Mouse (Mus musculus) adrenal gland, postnatal 14 days (tissue): ENCODE results near the gene Rarres2. TPM values are rescaled to one million over a fixed set of nuclear protein-coding genes. Genes with fewer than 3 reads are reported as not detected.
"Not testable (repeated sequence)": the region's sequence is repeated elsewhere in the genome, so short reads cannot be mapped to it uniquely, and the experiment has no call there.

Experiments
- DNase-seq: peaks from one replicate; pipeline ENCODE4 v3.0.0; 2021; ENCODE audit warnings: mixed read lengths
- total RNA-seq: library from RNA; stranded (reverse); gene quantifications from 2 replicates; pipeline ENCODE4 v1.2.3, GENCODE M21; 2021

The Rarres2 gene
- total RNA-seq, 1 experiment from 2014 or later, result 241 TPM

- DNase-seq, result peak; percentile 90
These were observed 30.8 kb downstream of the Rarres2 start for GRCm38 (mm10) chr6:48541560-48542450.

- DNase-seq, result no peak
These were observed 31.9 kb downstream of the Rarres2 start for GRCm38 (mm10) chr6:48540721-48541120.

- DNase-seq, result no peak
These were observed 32.7 kb downstream of the Rarres2 start for GRCm38 (mm10) chr6:48539860-48540259.

GRCm38 (mm10) chr6:48538841-48539737 is 33.5 kb downstream of the Rarres2 start:
- peak; percentile 92 for DNase-seq

DNA sequence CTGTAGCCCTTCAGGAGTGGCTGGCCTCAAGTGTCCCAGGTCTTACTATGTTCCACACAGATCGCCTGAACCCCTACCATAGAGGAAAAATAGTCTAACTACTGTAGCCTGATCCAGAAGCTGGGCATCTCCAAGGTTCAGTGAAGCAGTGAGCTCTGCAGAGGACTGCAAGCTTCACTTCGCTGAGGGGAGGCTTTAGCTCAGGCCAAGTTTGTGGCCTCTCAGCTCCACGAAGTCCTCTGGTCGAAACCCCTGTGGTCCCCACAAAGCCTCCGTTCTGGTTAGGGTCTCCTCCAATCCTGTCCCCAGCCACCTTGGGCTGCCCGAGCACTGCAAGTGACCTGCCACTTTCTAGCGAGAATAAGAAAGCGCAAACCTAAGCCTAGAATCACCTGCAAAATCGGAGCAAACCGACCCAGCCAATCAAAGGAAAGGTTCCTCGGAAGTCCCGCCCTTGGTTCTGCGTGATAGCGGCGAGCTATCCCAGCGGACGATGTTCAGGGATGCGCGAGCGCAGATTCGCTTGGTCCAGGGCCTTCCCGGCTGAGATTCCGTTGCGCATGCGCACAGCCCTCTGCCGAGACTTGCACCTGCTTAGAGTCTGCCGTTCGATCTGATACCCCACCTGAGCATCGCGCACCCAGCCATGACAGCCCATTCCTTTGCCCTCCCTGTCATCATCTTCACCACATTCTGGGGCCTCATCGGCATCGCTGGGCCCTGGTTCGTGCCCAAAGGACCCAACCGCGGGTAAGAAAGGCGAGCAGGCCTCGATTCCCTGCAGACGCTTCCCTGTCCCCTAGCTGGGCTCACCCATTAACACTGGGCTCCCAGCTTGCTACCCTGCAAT is 35.3 kb downstream of the Rarres2 start, which contains the start of gene Atp6v0e2:
Atp6v0e2 (plus strand) TSS at position 511 of the 850 bp plus-strand sequence.
- peak; percentile 91 for DNase-seq

DNA sequence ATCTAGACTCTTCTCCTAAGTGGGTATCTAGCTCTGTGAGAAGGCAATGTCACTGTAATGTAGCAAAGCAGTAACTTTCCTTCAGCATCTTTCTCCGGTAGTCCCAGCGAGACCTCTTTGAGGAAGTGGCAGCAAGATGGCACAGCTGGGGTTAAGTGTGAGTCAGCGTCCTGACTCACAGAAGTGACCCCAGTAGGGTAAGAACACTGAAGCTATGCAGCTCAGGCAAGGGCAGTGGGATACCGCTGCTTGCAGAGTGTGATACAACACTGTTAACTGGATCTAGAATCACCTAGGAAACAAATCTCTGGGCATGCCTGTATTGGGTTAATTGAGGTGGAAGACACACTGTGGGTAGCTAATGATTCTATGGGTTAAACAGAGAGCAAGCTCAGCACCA is 36.5 kb downstream of the Rarres2 start:
- no peak for DNase-seq

GRCm38 (mm10) chr6:48534913-48535312 is 37.7 kb downstream of the Rarres2 start:
- DNase-seq, result peak; percentile 35

- DNase-seq, result no peak
These were observed 39.1 kb downstream of the Rarres2 start for GRCm38 (mm10) chr6:48533475-48533874.

DNA sequence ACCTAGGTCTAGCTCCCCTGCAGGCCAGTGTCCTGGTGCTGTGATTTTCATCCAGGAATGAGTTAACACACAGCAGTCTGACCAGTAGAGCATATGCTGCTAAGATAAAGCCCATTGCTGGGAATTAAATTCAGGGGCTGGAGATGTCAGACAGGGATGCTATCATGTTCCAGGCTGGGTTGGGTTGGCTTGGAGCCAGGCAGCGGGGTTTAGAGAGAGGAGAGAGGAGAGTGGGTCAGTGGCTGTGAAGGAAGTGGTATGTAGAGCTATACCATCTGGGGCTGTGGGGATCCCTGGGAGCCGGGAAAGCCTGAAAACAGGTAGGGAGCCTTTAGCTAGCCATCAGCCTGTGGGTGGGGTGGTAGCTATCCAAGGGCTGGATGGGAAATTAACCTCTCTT is 41.7 kb downstream of the Rarres2 start:
- DNase-seq, result peak; percentile 12

DNA sequence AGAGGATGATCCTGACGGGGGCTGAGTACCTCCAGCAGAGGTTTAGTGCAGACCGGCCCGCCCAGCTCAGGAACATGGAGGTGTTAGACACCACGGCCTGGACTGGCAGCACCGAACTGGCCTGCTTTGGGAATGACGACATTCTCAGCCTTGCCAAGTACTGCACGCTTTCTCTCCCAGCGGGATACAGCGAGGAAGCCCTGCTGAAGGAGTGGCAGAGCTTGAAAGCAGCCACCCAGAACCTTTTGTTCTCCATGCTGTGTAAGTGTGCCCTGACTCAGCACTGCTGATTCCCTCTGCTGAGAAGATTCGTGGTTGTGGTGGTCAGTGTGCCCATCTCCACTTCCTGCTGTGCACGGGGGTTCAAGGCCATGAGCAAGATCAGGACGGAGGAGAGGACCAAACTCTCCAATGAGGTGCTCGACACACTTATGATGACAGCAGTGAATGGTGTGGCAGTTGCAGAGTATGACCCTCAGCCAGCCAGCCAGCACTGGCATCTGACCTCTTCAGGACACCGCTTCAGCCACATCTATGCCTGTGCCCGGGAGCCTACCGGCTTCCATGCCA is 42.6 kb downstream of the Rarres2 start:
- DNase-seq, result peak; percentile 42

DNA sequence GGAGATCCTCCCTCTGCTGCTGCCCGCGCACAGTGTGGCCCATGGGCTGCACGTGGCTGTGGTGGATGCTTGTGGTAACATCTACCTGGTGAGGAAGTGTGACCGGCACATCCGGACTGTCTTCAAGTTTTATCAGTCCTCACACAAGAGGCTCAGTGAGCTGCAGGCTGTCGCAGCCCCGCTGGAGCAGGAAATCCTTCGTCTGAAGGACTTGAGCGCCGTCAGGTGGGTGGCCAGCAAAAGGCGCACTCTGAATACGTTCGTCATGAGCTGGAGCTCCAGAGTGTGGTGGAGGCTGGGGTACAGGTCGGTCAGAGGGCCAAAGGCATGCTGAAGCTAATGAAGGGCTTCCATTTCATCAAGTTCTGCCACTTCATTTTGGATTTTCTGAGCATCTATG is 43.3 kb downstream of the Rarres2 start:
- no peak for DNase-seq

GRCm38 (mm10) chr6:48527901-48528300 is 44.7 kb downstream of the Rarres2 start:
- DNase-seq, result peak; percentile 9

DNA sequence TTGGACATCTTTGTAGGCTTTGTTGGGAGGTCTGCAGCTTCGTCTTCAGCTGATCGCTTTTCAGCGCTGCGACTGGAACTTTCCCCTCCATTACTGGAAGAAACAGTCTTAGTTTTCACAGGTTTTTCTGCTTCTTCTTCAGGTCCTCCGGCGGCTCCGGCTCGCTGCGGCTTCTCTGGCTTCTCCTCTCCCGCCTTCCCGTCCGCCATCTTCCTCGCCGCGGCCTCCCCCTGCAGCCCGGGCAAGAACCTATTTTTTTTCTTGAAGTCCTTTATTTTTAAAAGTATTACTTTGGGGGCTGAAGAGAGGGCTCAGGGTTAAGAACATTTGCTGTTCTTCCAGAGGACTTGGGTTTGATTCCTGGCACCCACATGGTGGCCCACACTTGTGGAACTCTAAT is 47.7 kb downstream of the Rarres2 start:
- DNase-seq, result not testable (repeated sequence)

Other genes starting within 250 kb of the Rarres2 start
- 26.3 and 30.5 TPM in 2 replicates for gene Krba1, start 177.2 kb downstream of the Rarres2 start, total RNA-seq
- 41.5 and 42.1 TPM in 2 replicates for gene Zfp467, start 127.0 kb downstream of the Rarres2 start, total RNA-seq
- gene Sspo, start 124.6 kb downstream of the Rarres2 start, total RNA-seq, result 2.6 TPM in 2 replicates
- 41.8 and 45.7 TPM in 2 replicates for gene Atp6v0e2, start 35.2 kb downstream of the Rarres2 start, total RNA-seq
- gene Lrrc61, start 18.0 kb downstream of the Rarres2 start, total RNA-seq, result 26.1 and 28.7 TPM in 2 replicates
- not detected in 2 replicates for gene Gm45021, start 16.8 kb upstream of the Rarres2 start, total RNA-seq
- 42.8 TPM in 2 replicates for gene Repin1, start 21.1 kb upstream of the Rarres2 start, total RNA-seq
- not detected in 2 replicates for gene Gm44965, start 21.2 kb upstream of the Rarres2 start, total RNA-seq
- gene Zfp775, start 29.3 kb upstream of the Rarres2 start, total RNA-seq, result 7.7 and 8.9 TPM in 2 replicates
- 1.8 and 3.1 TPM in 2 replicates for gene AI854703, start 54.0 kb upstream of the Rarres2 start, total RNA-seq
- 12.1 and 20.4 TPM in 2 replicates for gene Gimap8, start 74.4 kb upstream of the Rarres2 start, total RNA-seq
- 6.5 and 12.1 TPM in 2 replicates for gene Gimap9, start 103.3 kb upstream of the Rarres2 start, total RNA-seq
- gene Gimap4, start 111.8 kb upstream of the Rarres2 start, total RNA-seq, result 54.8 and 62.2 TPM in 2 replicates
- gene Gimap6, start 135.4 kb upstream of the Rarres2 start, total RNA-seq, result 63.5 and 88.5 TPM in 2 replicates
- 4.9 and 12.6 TPM in 2 replicates for gene Gm28053, start 145.8 kb upstream of the Rarres2 start, total RNA-seq
- 0.63 and 3.8 TPM in 2 replicates for gene Gimap7, start 145.8 kb upstream of the Rarres2 start, total RNA-seq
- 15.4 and 36.5 TPM in 2 replicates for gene Gimap1, start 166.3 kb upstream of the Rarres2 start, total RNA-seq
- 11.0 and 23.6 TPM in 2 replicates for gene Gimap5, start 173.4 kb upstream of the Rarres2 start, total RNA-seq
- gene Gimap3, start 198.1 kb upstream of the Rarres2 start, total RNA-seq, result 1.8 and 19.3 TPM in 2 replicates